Mouse (Mus musculus) heart, embryonic 16.5 days (tissue): ENCODE measurements around the gene Acsl6. TPM values are rescaled to one million over a fixed set of nuclear protein-coding genes. Genes with fewer than 3 reads are reported as not detected.
A peak's percentile ranks its signal among the peaks of the same experiment; 100 is the strongest.

ENCODE experiments used
- ATAC-seq: fragments of 200-750 bp; cut with Nextera tagmentation; replicated peaks from 2 replicates; pipeline ENCODE4 v1.8.0; 2017; ENCODE audit warnings: moderate number of reproducible peaks; ENCODE audit not compliant: insufficient read depth, low FRiP score; ENCODE audit errors: extremely low read depth
- H3K27ac ChIP-seq: fragments of 300-500 bp; sonication (generic); 2 replicates; pipeline ENCODE4 v1.5.1; 2014; ENCODE audit warnings: mild to moderate bottlenecking, low read length, control low read depth, moderate library complexity
- H3K27me3 ChIP-seq: fragments of 300-500 bp; sonication (generic); 2 replicates; pipeline ENCODE4 v1.6.1; 2014; ENCODE audit warnings: low read length, mixed read lengths; ENCODE audit not compliant: control insufficient read depth, insufficient read depth
- H3K36me3 ChIP-seq: fragments of 300-500 bp; sonication (generic); 2 replicates; pipeline ENCODE4 v1.6.1; 2014; ENCODE audit not compliant: control insufficient read depth, insufficient read depth
- H3K4me1 ChIP-seq: fragments of 300-500 bp; sonication (generic); 2 replicates; pipeline ENCODE4 v1.6.1; 2014; ENCODE audit warnings: low read length, mixed read lengths; ENCODE audit not compliant: control insufficient read depth, insufficient read depth
- H3K4me2 ChIP-seq: fragments of 300-500 bp; sonication (generic); 2 replicates; pipeline ENCODE4 v1.6.1; 2014; ENCODE audit warnings: low read depth, mild to moderate bottlenecking, control low read depth, low read length
- H3K4me3 ChIP-seq: fragments of 300-500 bp; sonication (generic); 2 replicates; pipeline ENCODE4 v1.5.1; 2014; ENCODE audit warnings: mild to moderate bottlenecking, control low read depth, low read length
- H3K9ac ChIP-seq: fragments of 300-500 bp; sonication (generic); 2 replicates; pipeline ENCODE4 v1.6.1; 2014; ENCODE audit warnings: low read length, control low read depth
- H3K9me3 ChIP-seq: fragments of 300-500 bp; sonication (generic); replicated peaks from 2 replicates; pipeline ENCODE4 v1.6.1; 2016; ENCODE audit warnings: low read length; ENCODE audit not compliant: control insufficient read depth
- WGBS: fragments of 180-500 bp; shearing (Covaris S2); extraction: QIAGEN DNeasy Blood & Tissue Kit; methylation state at CpG from one replicate; pipeline ENCODE4 v1.1.7; 2014; 5-methylcytosine and 5-hydroxymethylcytosine counted together
- polyA plus RNA-seq: library from polyadenylated mRNA; unstranded; fragments of >200 nt; fragmentation: Nextera tagmentation; extraction: Ambion mirVana; gene quantifications from 2 replicates; pipeline ENCODE4 v1.2.1, GENCODE M21; 2015

Acsl6 gene
- polyA plus RNA-seq, 1 experiment from 2014 or later: 0.66 TPM

GRCm38 (mm10) chr11:54303076-54303727 is 396 bp upstream of the Acsl6 start:
- Histone ChIP-seq H3K36me3 (no peaks in the 10 kb centered on the region), H3K4me3 (no peak overlapping the region), H3K4me2 (peak overlapping the region; percentile 94), H3K9ac (no peak overlapping the region), H3K4me1 (peaks cover 8% of the 10 kb centered on the region), H3K27me3 (peaks cover 24% of the 10 kb centered on the region), H3K9me3 (peaks cover 3% of the 10 kb centered on the region; the same call in 1 of the 2 replicates), H3K27ac (no peak overlapping the region)
- 16% methylated on average over 6 of the region's 6 CpGs for WGBS
- ATAC-seq: no peak

- Histone ChIP-seq H3K4me2 (peak overlapping the region; percentile 94), H3K27ac (no peak overlapping the region), H3K9ac (0 out of 2 replicates have a peak overlapping the region, but pooled peaks have one; percentile 50), H3K36me3 (no peaks in the 10 kb centered on the region), H3K4me3 (peak overlapping the region; percentile 58), H3K9me3 (no peaks in the 10 kb centered on the region), H3K27me3 (peaks cover 24% of the 10 kb centered on the region), H3K4me1 (peaks cover 8% of the 10 kb centered on the region)
- WGBS: 7% methylated on average over 7 of the region's 7 CpGs
- ATAC-seq: no peak
Observed at GRCm38 (mm10) chr11:54304471-54304873, 874 bp downstream of the Acsl6 start.

- Histone ChIP-seq H3K27me3 (peaks cover 24% of the 10 kb centered on the region), H3K36me3 (no peaks in the 10 kb centered on the region), H3K9me3 (no peaks in the 10 kb centered on the region), H3K4me1 (peaks cover 8% of the 10 kb centered on the region), H3K9ac (no peak overlapping the region), H3K4me2 (no peak overlapping the region), H3K4me3 (no peak overlapping the region), H3K27ac (no peak overlapping the region)
- no peak for ATAC-seq
- WGBS: 80% methylated on average over 3 of the region's 3 CpGs
Observed at GRCm38 (mm10) chr11:54305331-54305730, 1.7 kb downstream of the Acsl6 start.

- 61% methylated on average over 7 of the region's 7 CpGs for WGBS
- Histone ChIP-seq H3K9me3 (no peaks in the 10 kb centered on the region), H3K9ac (no peak overlapping the region), H3K4me1 (peaks cover 11% of the 10 kb centered on the region), H3K36me3 (no peaks in the 10 kb centered on the region), H3K27ac (no peak overlapping the region), H3K27me3 (peaks cover 24% of the 10 kb centered on the region), H3K4me3 (no peak overlapping the region), H3K4me2 (no peak overlapping the region)
- ATAC-seq: no peak
Observed at GRCm38 (mm10) chr11:54307139-54307816, 3.7 kb downstream of the Acsl6 start.

GRCm38 (mm10) chr11:54310588-54310987 is 7.0 kb downstream of the Acsl6 start:
- Histone ChIP-seq H3K27me3 (peaks cover 3% of the 10 kb centered on the region; the same call in 1 of the 2 replicates), H3K9me3 (no peaks in the 10 kb centered on the region), H3K36me3 (no peaks in the 10 kb centered on the region), H3K27ac (no peak overlapping the region), H3K4me2 (no peak overlapping the region), H3K4me3 (no peak overlapping the region), H3K9ac (no peak overlapping the region), H3K4me1 (peaks cover 12% of the 10 kb centered on the region)
- WGBS: 73% methylated on average over 2 of the region's 2 CpGs
- no peak for ATAC-seq

GRCm38 (mm10) chr11:54312021-54312420 is 8.4 kb downstream of the Acsl6 start:
- Histone ChIP-seq H3K4me3 (no peak overlapping the region), H3K9me3 (no peaks in the 10 kb centered on the region), H3K27ac (no peak overlapping the region), H3K36me3 (no peaks in the 10 kb centered on the region), H3K4me2 (no peak overlapping the region), H3K9ac (no peak overlapping the region), H3K27me3 (no peaks in the 10 kb centered on the region), H3K4me1 (peaks cover 12% of the 10 kb centered on the region)
- no peak for ATAC-seq
- 19% methylated on average over 5 of the region's 5 CpGs for WGBS

- Histone ChIP-seq H3K36me3 (no peaks in the 10 kb centered on the region), H3K27me3 (no peaks in the 10 kb centered on the region), H3K27ac (no peak overlapping the region), H3K9ac (no peak overlapping the region), H3K4me1 (peaks cover 12% of the 10 kb centered on the region), H3K4me3 (no peak overlapping the region), H3K9me3 (no peaks in the 10 kb centered on the region), H3K4me2 (no peak overlapping the region)
- WGBS: 20% methylated on average over 1 of the region's 1 CpGs
- ATAC-seq: no peak
Observed at GRCm38 (mm10) chr11:54312603-54313002, 9.0 kb downstream of the Acsl6 start.

GRCm38 (mm10) chr11:54313391-54314360 is 10.1 kb downstream of the Acsl6 start:
- no peak overlapping the region for H3K9ac ChIP-seq
- H3K4me3 ChIP-seq: no peak overlapping the region
- WGBS: 53% methylated on average over 7 of the region's 7 CpGs
- H3K4me2 ChIP-seq: no peak overlapping the region
- H3K4me1 ChIP-seq: peaks cover 12% of the 10 kb centered on the region
- H3K36me3 ChIP-seq: no peaks in the 10 kb centered on the region
- H3K27ac ChIP-seq: 0 out of 2 replicates have a peak overlapping the region, but pooled peaks have one; percentile 12
- H3K9me3 ChIP-seq: no peaks in the 10 kb centered on the region
- no peaks in the 10 kb centered on the region for H3K27me3 ChIP-seq
- no peak for ATAC-seq
